Mouse (Mus musculus): ENCODE data around the gene Fbxw5. TPM values are rescaled to one million over a fixed set of nuclear protein-coding genes. Genes with fewer than 3 reads are reported as not detected.
A peak's percentile ranks its signal among the peaks of the same experiment; 100 is the strongest.
"Not testable (repeated sequence)": the region's sequence is repeated elsewhere in the genome, so short reads cannot be mapped to it uniquely, and the experiment has no call there.

Gene Fbxw5
- total RNA-seq, 2 experiments from 2014 or later: 23.9 to 30.4 TPM

GRCm38 (mm10) chr2:25505000-25505399 is 4.5 kb downstream of the Fbxw5 start:
- ATAC-seq (replicated peaks; ENCODE audit: poor library complexity, severe bottlenecking): no peak

- no peak for ATAC-seq (replicated peaks; ENCODE audit: poor library complexity, severe bottlenecking)
Observed at GRCm38 (mm10) chr2:25505860-25506259, 5.3 kb downstream of the Fbxw5 start.

DNA sequence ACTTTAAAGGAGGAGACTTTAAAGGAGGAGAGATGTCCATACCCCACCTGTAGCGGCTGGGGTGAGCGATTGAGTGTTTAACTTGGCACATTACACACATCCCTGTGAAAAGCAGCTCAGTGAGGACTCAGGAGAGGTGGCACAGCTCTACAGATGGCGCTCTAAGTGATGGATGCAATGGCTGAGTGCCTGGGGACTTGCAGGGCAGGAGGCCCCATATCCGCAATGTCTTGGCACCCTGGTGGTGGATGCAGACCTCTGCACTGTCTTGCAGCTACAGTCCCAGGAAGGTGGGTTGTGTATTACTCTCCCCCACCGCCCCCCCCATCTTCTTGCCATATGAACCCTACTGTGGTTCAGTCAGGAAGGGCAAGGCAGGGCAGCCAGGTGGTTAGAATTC is 6.4 kb downstream of the Fbxw5 start:
- ATAC-seq (replicated peaks; ENCODE audit: poor library complexity, severe bottlenecking): peak; percentile 67

GRCm38 (mm10) chr2:25509912-25510311 is 9.4 kb downstream of the Fbxw5 start:
- no peak for ATAC-seq (replicated peaks; ENCODE audit: poor library complexity, severe bottlenecking)

DNA sequence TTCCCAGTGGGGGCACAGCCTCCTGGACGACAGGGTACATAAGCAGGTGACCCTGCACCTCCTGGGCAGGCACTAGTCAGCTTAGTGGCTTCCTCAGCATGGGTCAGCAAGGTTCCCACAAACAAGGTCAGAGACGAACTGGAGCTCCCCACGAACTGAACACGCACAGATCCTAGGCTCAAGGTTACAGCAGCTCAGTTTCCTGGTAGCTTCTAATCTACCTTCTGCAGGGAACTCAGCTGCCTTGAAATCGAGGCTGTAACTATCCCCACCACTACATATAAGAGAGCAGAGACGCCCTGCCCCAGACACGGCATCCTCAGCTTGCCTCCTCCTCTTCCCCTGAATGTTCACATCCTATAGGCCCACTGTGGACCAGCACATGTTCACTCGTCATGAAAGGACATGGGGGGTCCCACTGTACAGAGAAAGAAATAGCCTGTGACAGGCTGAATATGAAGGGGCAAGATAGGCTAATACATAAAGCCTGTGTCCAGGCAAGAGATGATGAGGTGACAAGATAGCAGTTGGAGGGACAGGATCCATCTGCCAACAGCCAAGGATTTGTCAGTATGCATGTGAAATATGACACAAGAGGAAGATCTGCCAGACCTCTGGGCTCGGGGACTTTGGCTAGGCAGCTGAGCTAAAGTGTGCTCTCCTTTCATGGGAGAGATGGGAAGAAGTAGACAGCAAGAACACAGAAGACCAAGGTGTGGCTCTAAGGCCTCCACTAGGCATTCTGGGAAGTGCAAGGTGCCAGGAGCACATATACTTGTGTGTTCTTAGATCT is 26.2 kb downstream of the Fbxw5 start:
- ATAC-seq (replicated peaks; ENCODE audit: poor library complexity, severe bottlenecking): no peak

DNA sequence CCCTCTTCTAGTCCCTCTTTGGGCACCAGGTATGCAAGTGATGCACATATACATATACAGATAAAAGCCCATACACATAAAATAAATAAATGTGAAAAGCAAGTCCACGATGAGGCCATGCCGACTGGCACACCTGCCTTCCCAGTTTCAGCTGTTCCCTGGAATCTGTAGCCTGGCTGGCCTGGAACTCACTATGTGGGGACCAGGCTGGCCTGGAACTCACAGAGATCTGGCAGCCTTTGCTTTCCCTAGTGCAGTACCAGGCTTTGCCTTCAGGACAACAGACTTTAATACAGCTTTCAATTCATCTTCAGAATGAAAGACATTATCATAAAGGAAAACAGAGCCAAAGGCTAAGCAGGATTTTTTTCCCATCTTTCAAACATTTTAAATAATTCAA is 33.2 kb downstream of the Fbxw5 start:
- no peak for ATAC-seq (replicated peaks; ENCODE audit: poor library complexity, severe bottlenecking)

DNA sequence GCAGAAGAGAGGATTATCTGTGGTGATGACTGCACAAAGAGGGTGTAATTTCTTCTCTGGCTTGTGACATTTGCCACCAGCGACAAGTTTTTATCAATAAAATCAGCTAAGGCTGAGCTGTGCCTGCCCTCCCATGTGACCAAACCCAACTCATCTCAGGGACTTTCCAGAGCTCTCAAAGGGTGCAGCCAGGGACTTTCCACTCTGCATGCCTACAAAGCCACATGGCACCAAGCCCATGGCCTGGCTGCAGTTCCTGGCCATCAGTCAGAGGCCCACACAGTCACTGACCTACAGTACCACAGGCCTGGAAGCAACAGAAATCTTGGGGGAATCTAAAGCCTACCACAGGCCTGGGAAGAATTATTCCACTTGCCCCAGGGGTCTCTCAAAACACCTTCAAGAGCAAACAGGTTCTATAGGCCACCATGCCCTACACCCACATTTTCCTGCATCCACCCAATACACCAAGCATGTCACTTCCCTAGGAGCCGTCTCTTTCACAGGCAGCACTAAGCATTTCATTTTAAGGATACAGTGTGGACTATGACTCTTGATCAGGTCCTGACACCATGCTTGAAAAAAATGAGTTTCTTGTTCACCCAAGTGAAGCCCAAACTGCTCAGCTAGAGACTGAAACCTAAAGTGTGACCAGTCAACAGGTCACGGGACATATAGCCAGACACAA is 33.8 kb downstream of the Fbxw5 start:
- ATAC-seq (replicated peaks; ENCODE audit: poor library complexity, severe bottlenecking): no peak

GRCm38 (mm10) chr2:25534866-25535182 is 34.3 kb downstream of the Fbxw5 start:
- no peak for ATAC-seq (replicated peaks; ENCODE audit: poor library complexity, severe bottlenecking)

- ATAC-seq (replicated peaks; ENCODE audit: poor library complexity, severe bottlenecking): no peak
Observed at GRCm38 (mm10) chr2:25536531-25536930, 36.0 kb downstream of the Fbxw5 start.

- no peak for ATAC-seq (replicated peaks; ENCODE audit: poor library complexity, severe bottlenecking)
Observed at GRCm38 (mm10) chr2:25540541-25540948, 40.0 kb downstream of the Fbxw5 start.

GRCm38 (mm10) chr2:25541644-25542367 is 41.3 kb downstream of the Fbxw5 start:
- no peak for ATAC-seq (replicated peaks; ENCODE audit: poor library complexity, severe bottlenecking)

DNA sequence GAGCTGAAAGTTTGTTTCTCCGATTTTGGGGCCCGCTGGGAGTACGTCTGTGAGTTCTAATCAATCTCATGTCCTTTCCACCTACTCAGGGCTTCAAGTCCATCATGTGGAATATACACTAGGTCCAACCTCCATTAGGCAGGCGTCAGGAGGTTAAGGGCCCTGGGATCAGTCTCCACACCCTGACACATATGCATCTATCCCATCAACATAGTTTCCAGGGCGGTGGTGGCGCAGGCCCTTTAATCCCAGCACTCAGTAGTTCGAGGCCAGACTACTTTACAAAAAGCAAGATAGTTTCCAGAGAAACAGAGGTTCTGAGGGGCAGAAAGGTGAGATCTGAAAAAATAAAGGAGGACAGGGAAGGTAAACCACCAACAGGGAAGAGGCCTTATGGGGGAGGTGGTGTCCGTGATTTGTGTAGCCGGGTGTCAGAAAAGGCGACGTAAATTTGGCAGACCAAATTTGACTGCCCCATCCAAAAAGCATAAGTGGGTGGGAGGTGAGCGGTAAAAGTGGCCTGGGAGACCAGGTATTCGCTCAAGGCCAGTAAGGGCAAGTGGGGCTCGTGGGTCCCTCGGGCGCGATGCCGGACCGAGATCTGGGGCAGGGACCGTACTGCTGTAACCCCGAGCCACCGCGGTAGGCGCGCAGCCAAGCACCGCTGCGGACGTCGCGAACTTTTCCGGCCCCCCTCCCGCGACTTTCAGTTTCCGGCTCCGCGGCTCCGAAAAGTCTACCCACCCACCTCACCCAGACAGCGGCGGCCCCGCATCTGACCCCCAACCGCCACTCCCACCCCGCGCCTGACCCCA is 45.7 kb downstream of the Fbxw5 start:
- peak; percentile 33 for ATAC-seq (replicated peaks; ENCODE audit: poor library complexity, severe bottlenecking)

DNA sequence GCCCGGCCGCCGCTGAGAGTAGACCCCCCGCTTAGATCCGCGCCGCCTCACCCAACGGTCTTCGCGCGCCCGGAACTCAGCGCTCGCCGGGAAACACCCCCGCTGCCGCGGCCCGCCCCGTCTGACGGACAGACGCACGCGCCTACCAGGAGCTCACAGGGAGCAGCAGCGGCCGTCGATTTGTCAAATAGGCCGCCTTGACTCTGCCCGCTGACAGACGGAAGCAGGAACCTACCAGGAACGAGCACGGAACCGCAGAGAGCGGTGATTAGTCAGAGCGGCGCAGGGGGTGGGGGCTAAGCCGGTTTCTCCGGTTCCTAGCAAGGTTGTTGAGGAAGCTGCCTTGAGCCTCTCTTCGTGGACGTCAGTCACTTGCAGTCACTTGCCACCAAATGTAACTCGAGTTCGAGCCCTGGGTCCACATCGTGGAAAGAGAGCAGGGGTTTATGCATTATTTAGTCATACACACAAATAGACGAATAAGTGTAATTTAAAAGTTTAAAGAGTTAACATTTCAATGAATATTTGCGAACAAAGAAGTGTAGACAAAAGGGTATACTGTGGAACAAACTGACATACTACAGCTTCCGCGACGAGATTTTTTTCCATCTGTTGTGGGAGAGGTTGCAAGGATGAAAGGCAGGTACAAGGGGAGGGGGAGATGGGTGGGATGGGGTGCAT is 46.4 kb downstream of the Fbxw5 start, which contains the start of gene Traf2:
TSS of gene Traf2 (minus strand) at position 130 of the 681 bp plus-strand sequence.
- ATAC-seq (replicated peaks; ENCODE audit: poor library complexity, severe bottlenecking): peak; percentile 96

DNA sequence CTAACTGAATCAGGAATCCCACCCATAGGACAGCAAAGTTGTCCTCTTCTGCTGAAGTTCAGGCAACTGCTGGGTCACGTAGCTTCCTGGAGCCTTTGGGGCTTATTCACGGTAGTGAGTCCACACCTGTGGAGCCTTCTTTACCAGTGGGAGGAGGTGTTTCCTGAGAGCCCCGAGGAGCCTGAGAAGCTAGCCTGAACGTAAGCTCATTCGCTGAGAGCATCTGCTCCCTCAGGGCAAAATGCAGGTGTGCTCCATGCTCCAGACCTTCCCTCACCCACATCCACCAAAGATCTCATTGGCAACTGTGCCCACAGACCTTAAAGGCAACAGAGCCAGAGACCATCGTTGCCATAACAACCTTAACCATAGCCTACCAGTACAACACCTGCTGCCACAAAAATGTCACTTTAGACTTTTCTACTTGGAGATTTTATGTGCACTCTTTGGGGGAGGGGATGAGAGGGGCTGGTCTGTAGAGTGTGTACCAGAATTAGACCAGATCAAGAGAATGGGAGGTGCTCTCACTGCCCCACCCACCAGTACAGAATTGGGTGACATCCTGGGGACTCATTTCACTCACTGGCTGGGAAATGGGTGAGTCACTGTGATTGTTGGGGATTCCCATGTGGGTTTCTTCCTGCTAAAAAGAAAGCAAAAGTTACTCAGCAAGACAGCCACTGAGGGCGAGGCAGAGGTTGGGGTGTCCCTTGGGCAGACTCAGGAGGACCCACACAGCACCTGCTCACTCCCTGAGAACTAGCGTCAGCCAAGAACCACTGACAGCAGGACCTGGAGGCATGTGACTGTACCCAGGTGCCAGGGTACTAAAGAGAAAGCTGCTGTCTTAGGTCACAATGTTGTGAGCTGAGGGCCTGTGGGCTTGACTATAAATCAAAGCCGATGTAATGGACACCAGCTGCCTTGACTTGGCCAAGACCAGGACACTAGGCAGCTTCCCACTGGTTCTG is 48.8 kb downstream of the Fbxw5 start:
- no peak for ATAC-seq (replicated peaks; ENCODE audit: poor library complexity, severe bottlenecking)

DNA sequence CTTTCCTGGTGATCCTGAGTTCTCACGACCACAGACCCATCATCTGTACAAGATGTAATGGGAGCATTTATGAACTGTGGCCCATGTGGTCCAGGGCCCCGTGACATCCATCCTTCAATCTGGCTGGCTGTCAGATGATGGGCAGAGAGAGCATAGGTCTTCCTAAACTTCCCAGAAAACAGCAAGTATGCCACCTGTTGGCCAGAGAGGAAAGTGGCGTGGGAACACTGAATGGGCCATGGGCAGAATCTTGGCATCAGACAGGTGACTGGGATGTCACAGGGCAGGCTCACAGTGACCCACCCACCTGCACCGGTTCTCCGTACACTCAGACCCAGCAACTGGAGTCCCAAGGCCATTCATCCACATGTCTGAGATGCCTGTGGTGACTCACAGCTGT is 50.6 kb downstream of the Fbxw5 start:
- ATAC-seq (replicated peaks; ENCODE audit: poor library complexity, severe bottlenecking): peak; percentile 21; the same call in 1 of the 2 replicates

DNA sequence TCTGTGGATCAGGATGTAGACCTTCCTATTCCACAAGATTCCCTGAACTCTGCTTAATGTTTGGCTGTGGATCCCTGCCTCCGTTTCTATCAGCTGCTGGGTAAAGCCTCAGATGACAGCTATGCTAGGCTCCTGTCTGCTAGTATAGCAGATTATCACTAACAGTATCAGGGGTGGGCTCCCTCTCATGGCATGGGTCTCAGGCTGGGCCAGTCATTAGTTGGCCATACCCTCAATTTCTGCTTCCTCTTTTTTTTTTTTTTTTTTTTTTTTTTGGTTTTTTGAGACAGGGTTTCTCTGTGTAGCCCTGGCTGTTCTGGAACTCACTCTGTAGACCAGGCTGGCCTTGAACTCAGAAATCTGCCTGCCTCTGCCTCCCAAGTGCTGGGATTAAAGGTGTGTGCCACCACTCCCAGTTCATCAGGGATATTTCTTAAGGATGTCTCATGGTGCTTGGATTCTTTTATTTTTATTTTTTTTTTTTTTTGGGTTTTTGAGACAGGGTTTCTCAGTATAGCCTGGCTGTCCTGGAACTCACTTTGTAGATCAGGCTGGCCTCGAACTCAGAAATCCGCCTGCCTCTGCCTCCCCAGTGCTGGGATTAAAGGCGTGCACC is 52.7 kb downstream of the Fbxw5 start:
- ATAC-seq (replicated peaks; ENCODE audit: poor library complexity, severe bottlenecking): not testable (repeated sequence)
